Mouse (Mus musculus) thymus, postnatal 0 days (tissue): ENCODE data around the gene Cpsf4l. TPM values are rescaled to one million over a fixed set of nuclear protein-coding genes. Genes with fewer than 3 reads are reported as not detected.

Experiments used
- polyA plus RNA-seq: library from polyadenylated mRNA; unstranded; fragments of >200 nt; fragmentation: Nextera tagmentation; extraction: Ambion mirVana; gene quantifications from 2 replicates; pipeline ENCODE4 v1.2.1, GENCODE M21; 2015

The Cpsf4l gene
- polyA plus RNA-seq, 1 experiment from 2014 or later: 45.2 TPM

Other genes starting within 250 kb of the Cpsf4l start
- 3.4 and 4.0 TPM in 2 replicates for gene Sstr2, start 90.7 kb downstream of the Cpsf4l start, polyA plus RNA-seq
- 21.6 and 22.1 TPM in 2 replicates for gene Cog1, start 60.8 kb downstream of the Cpsf4l start, polyA plus RNA-seq
- gene Slc39a11, start 59.9 kb downstream of the Cpsf4l start, polyA plus RNA-seq: 19.4 and 19.9 TPM in 2 replicates
- gene Fam104a, start 25.9 kb downstream of the Cpsf4l start, polyA plus RNA-seq: 53.3 and 54.7 TPM in 2 replicates
- gene D11Wsu47e, start 25.6 kb downstream of the Cpsf4l start, polyA plus RNA-seq: 15.7 and 17.0 TPM in 2 replicates
- 37.0 and 38.7 TPM in 2 replicates for gene Cdc42ep4, start 41.9 kb upstream of the Cpsf4l start, polyA plus RNA-seq